Mouse (Mus musculus): Measurements from ENCODE around the gene Lima1. TPM values are rescaled to one million over a fixed set of nuclear protein-coding genes. Genes with fewer than 3 reads are reported as not detected.

Lima1 gene
- polyA plus RNA-seq, 1 experiment: 28.4 TPM

- DNase-seq (ENCODE audit: low read depth): no peak
Observed at GRCm38 (mm10) chr15:99866450-99867221, 8.6 kb downstream of the Lima1 start.

GRCm38 (mm10) chr15:99865942-99866341, 9.3 kb downstream of the Lima1 start:
- DNase-seq (ENCODE audit: low read depth): no peak

- DNase-seq (ENCODE audit: low read depth): no peak
Observed at GRCm38 (mm10) chr15:99865494-99865941, 9.7 kb downstream of the Lima1 start.

- DNase-seq (ENCODE audit: low read depth): no peak
Observed at GRCm38 (mm10) chr15:99865046-99865445, 10.2 kb downstream of the Lima1 start.

GRCm38 (mm10) chr15:99863786-99864185, 11.5 kb downstream of the Lima1 start:
- DNase-seq (ENCODE audit: low read depth): no peak

GRCm38 (mm10) chr15:99863358-99863757, 11.9 kb downstream of the Lima1 start:
- no peak for DNase-seq (ENCODE audit: low read depth)

GRCm38 (mm10) chr15:99862473-99862872, 12.8 kb downstream of the Lima1 start:
- DNase-seq (ENCODE audit: low read depth): no peak

- no peak for DNase-seq (ENCODE audit: low read depth)
Observed at GRCm38 (mm10) chr15:99861955-99862354, 13.3 kb downstream of the Lima1 start.

- no peak for DNase-seq (ENCODE audit: low read depth)
Observed at GRCm38 (mm10) chr15:99861536-99861935, 13.7 kb downstream of the Lima1 start.

GRCm38 (mm10) chr15:99859644-99860392, 15.4 kb downstream of the Lima1 start:
- no peak for DNase-seq (ENCODE audit: low read depth)

- DNase-seq (ENCODE audit: low read depth): no peak
Observed at GRCm38 (mm10) chr15:99857479-99857878, 17.8 kb downstream of the Lima1 start.

- peak; percentile 95 for DNase-seq (ENCODE audit: low read depth)
Observed at GRCm38 (mm10) chr15:99855119-99855518, 20.1 kb downstream of the Lima1 start.

GRCm38 (mm10) chr15:99852606-99853237, 22.5 kb downstream of the Lima1 start:
- no peak for DNase-seq (ENCODE audit: low read depth)

- DNase-seq (ENCODE audit: low read depth): no peak
Observed at GRCm38 (mm10) chr15:99850265-99850664, 25.0 kb downstream of the Lima1 start.

GRCm38 (mm10) chr15:99847937-99848336, 27.3 kb downstream of the Lima1 start:
- no peak for DNase-seq (ENCODE audit: low read depth)

GRCm38 (mm10) chr15:99847207-99847881, 27.9 kb downstream of the Lima1 start:
- DNase-seq (ENCODE audit: low read depth): no peak

- DNase-seq (ENCODE audit: low read depth): no peak
Observed at GRCm38 (mm10) chr15:99846633-99847032, 28.6 kb downstream of the Lima1 start.

- no peak for DNase-seq (ENCODE audit: low read depth)
Observed at GRCm38 (mm10) chr15:99843856-99844255, 31.4 kb downstream of the Lima1 start.

- DNase-seq (ENCODE audit: low read depth): no peak
Observed at GRCm38 (mm10) chr15:99839910-99840309, 35.3 kb downstream of the Lima1 start.

- DNase-seq (ENCODE audit: low read depth): no peak
Observed at GRCm38 (mm10) chr15:99839165-99839840, 36.0 kb downstream of the Lima1 start.

GRCm38 (mm10) chr15:99837561-99837960, 37.7 kb downstream of the Lima1 start:
- no peak for DNase-seq (ENCODE audit: low read depth)

All from gonadal fat pad, adult 2 months (tissue).